Mouse (Mus musculus): ENCODE results near the gene Gm49342. TPM values are rescaled to one million over a fixed set of nuclear protein-coding genes. Genes with fewer than 3 reads are reported as not detected.
"Not testable (repeated sequence)": the region's sequence is repeated elsewhere in the genome, so short reads cannot be mapped to it uniquely, and the experiment has no call there.

Gene Gm49342
- polyA plus RNA-seq, 1 experiment from 2014 or later = not detected

DNA sequence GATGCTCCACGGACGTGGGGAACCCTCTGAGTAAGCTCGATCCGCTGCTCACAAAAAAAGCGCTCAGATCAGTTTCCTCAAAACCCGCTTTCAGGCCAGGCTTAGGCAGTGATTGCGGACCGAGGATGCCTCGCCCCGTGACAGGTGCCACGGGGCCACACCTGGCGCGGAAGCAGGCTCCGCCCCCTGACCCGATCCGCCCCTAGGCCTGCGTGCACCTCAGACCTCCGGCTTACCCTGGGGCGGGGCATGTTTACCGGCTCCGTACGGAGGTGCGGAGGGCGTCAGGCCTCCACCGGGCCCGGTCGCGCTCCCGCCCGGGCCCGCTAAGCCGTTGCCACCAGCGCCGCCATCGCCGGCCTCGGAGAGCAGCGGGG lies 14.0 kb upstream of the Gm49342 start:
- Histone ChIP-seq H3K9me3 (ENCODE audit: control insufficient read depth, low read length) (no peaks in the 10 kb centered on the region), H3K27me3 (replicated peaks; ENCODE audit: control insufficient read depth, insufficient read depth, low read length) (no peaks in the 10 kb centered on the region), H3K4me1 (ENCODE audit: control insufficient read depth, insufficient read depth, low read length) (0 out of 2 replicates have a peak, but pooled peaks cover 10% of the 10 kb centered on the region), H3K27ac (replicated peaks; ENCODE audit: low read depth, low read length) (peak overlapping the region; percentile 84), H3K36me3 (ENCODE audit: control insufficient read depth, insufficient read depth, low read length) (peaks cover 35% of the 10 kb centered on the region), H3K4me3 (ENCODE audit: low read depth, low read length) (peak overlapping the region; percentile 83), H3K4me2 (ENCODE audit: low read depth, low read length) (peak overlapping the region; percentile 82), H3K9ac (ENCODE audit: low read depth, low read length) (peak overlapping the region; percentile 96)
- DNase-seq (ENCODE audit: low spot score) = peak; percentile 30
- ATAC-seq (ENCODE audit: low read depth) = peak; percentile 20
- 1% methylated on average over 28 of the region's 38 CpGs for WGBS

DNA sequence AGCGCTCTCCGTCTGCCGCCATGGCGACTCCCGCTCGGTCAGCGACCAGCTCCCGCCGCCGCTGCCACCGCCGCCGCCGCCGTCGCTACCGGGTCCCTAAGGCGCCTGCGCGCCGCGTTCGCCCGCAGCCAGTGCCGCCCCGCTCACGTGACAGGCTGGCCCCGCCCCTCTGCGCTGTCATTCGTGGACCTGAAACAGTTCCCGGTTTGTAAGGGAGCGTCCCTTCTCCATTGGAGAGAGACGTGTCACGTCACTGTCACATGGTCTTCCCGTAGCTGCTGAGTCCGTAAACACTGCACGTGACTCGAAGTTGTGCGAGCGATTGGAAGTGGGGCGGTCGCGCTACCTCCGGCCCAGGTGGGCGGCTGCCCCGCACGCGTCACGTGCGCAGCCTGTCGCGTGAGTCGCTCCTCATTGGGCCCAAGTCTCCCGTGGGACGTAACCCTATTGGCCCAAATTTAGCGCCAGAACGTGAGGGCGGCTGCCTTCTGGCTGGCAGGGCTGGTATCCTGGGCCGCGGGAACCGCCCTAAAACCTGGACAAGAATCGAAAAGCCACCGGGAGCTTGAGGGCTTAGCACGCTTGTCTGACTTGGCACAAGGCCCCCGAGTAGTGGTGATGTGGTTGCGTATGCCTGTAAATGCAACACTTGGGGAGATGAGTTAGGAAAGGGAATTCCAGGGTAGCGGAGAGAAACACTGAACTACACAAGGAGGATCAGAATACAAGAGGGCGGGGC lies 13.4 kb upstream of the Gm49342 start, which contains the start of the genes Pip4p1 and Pnp:
Gene Pip4p1, minus strand, starts transcription at position 103 of the 739 bp plus-strand sequence.
Gene Pnp, plus strand, starts transcription at position 329 of the 739 bp plus-strand sequence.
- Histone ChIP-seq H3K4me3 (ENCODE audit: low read depth, low read length) (peak within 1 kb of the TSS; percentile 83), H3K4me1 (ENCODE audit: control insufficient read depth, insufficient read depth, low read length) (0 out of 2 replicates have a peak, but pooled peaks cover 8% of the 10 kb centered on the region), H3K9ac (ENCODE audit: low read depth, low read length) (peak within 1 kb of the TSS; percentile 96), H3K36me3 (ENCODE audit: control insufficient read depth, insufficient read depth, low read length) (peaks cover 35% of the 10 kb centered on the region), H3K9me3 (ENCODE audit: control insufficient read depth, low read length) (no peaks in the 10 kb centered on the region), H3K27ac (replicated peaks; ENCODE audit: low read depth, low read length) (peak within 1 kb of the TSS; percentile 92), H3K4me2 (ENCODE audit: low read depth, low read length) (peak within 1 kb of the TSS; percentile 82), H3K27me3 (replicated peaks; ENCODE audit: control insufficient read depth, insufficient read depth, low read length) (no peaks in the 10 kb centered on the region)
- WGBS = under 1% methylated on average over 42 of the region's 68 CpGs
- peak; percentile 100 for ATAC-seq (ENCODE audit: low read depth)
- DNase-seq (ENCODE audit: low spot score) = peak; percentile 100

DNA sequence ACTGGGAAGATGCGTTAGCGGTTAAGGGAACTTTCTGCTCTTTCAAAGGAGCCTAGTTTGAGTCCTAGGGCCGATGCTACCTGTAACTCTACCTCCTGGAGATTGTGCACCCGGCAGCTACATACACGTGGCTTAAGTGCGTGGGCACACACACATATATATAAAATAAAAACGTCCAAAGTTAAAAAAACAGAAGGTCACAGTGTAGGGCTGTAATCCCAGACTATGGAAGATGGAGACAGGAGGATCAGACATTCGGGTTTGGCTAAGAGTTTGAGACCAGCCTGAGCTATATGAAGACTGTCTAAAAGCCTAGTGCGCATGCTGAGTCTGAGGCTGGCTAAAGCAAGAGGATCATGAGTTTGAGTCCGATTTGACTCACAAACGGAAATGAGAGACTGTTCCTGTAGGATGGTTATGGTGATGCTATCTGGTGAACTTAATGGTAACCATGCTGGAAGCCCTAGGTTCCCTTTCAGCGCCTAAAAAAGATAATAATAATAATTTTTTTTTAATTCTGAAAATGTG lies 12.8 kb upstream of the Gm49342 start:
- H3K4me1 ChIP-seq (ENCODE audit: control insufficient read depth, insufficient read depth, low read length) = 0 out of 2 replicates have a peak, but pooled peaks cover 5% of the 10 kb centered on the region
- H3K27me3 ChIP-seq (replicated peaks; ENCODE audit: control insufficient read depth, insufficient read depth, low read length) = no peaks in the 10 kb centered on the region
- WGBS = 10% methylated on average over 12 of the region's 12 CpGs
- H3K9ac ChIP-seq (ENCODE audit: low read depth, low read length) = peak overlapping the region; percentile 69
- DNase-seq (ENCODE audit: low spot score) (no peak), ATAC-seq (ENCODE audit: low read depth) (no peak)
- peak overlapping the region; percentile 83 for H3K4me3 ChIP-seq (ENCODE audit: low read depth, low read length)
- H3K36me3 ChIP-seq (ENCODE audit: control insufficient read depth, insufficient read depth, low read length) = peaks cover 29% of the 10 kb centered on the region
- peak overlapping the region; percentile 92 for H3K27ac ChIP-seq (replicated peaks; ENCODE audit: low read depth, low read length)
- no peaks in the 10 kb centered on the region for H3K9me3 ChIP-seq (ENCODE audit: control insufficient read depth, low read length)
- H3K4me2 ChIP-seq (ENCODE audit: low read depth, low read length) = peak overlapping the region; percentile 71

DNA sequence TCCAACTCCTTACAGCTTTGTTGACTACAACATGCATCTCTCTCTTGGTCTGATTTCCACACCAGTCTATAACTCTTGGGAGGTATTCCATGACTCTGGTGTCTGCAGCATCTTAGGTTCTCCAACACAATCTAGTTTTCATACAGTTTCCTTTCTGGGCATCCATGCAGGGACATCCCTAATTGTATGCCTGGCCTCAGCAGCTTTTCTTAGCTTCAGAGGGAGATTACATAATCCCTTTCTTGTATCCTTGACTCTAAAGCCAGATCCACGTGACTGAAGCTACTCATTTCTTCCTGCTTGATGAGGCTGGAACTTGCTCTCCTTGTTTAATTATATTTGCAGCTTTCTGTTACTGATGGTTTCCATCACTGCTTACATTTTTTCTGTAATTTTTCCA lies 7.7 kb upstream of the Gm49342 start:
- 57% methylated on average over 1 of the region's 1 CpGs for WGBS
- no peak for DNase-seq (ENCODE audit: low spot score)

DNA sequence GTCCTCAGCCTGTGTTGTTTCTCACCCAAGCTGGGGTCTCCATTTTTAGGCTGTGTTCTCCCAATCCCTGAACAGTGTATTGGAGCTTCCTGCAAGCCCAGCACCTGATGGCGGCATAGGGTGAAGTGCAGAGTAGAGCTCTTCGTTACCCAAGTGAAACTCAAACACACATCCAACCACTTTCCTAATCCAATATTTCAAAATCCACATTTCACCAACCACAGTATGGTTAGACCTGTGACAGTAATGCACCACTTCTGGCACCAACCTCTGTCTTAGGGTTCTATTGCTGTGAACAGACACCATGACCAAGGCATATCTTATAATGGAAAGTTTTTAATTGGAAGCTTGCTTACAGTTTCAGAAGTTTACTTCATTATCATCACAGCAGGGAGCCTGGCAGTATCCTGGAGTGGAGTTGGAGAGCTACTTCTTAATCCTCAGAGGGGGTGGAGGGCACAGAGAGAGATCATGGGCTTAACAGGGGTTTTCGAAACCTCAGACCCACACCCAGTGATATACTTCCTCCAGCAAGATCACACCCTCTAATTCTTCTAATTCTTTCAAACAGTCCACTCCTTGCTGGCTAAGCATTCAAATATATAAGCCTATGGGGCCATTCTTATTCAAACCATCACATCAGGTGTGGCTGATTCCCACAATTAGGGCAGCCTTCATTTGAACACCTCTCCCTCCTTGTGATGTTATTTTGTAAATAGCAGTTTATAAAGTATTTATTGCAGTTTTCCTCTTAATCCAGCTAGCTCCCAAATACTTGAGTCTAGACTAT lies 6.0 kb upstream of the Gm49342 start:
- H3K9me3 ChIP-seq (ENCODE audit: control insufficient read depth, low read length) = no peaks in the 10 kb centered on the region
- H3K27ac ChIP-seq (replicated peaks; ENCODE audit: low read depth, low read length) = no peak overlapping the region
- 85% methylated on average over 3 of the region's 3 CpGs for WGBS
- no peak for DNase-seq (ENCODE audit: low spot score)
- ATAC-seq (ENCODE audit: low read depth) = no peak
- H3K36me3 ChIP-seq (ENCODE audit: control insufficient read depth, insufficient read depth, low read length) = no peaks in the 10 kb centered on the region
- no peak overlapping the region for H3K4me3 ChIP-seq (ENCODE audit: low read depth, low read length)
- H3K4me2 ChIP-seq (ENCODE audit: low read depth, low read length) = no peak overlapping the region
- H3K4me1 ChIP-seq (ENCODE audit: control insufficient read depth, insufficient read depth, low read length) = no peaks in the 10 kb centered on the region
- H3K27me3 ChIP-seq (replicated peaks; ENCODE audit: control insufficient read depth, insufficient read depth, low read length) = no peaks in the 10 kb centered on the region
- H3K9ac ChIP-seq (ENCODE audit: low read depth, low read length) = no peak overlapping the region

More for the DNA sequence above, 7.7 kb upstream of the Gm49342 start:
- no peaks in the 10 kb centered on the region for H3K4me1 ChIP-seq (ENCODE audit: control insufficient read depth, insufficient read depth, low read length)
- no peak overlapping the region for H3K27ac ChIP-seq (replicated peaks; ENCODE audit: low read depth, low read length)
- no peaks in the 10 kb centered on the region for H3K27me3 ChIP-seq (replicated peaks; ENCODE audit: control insufficient read depth, insufficient read depth, low read length)
- no peaks in the 10 kb centered on the region for H3K36me3 ChIP-seq (ENCODE audit: control insufficient read depth, insufficient read depth, low read length)
- H3K9me3 ChIP-seq (ENCODE audit: control insufficient read depth, low read length) = no peaks in the 10 kb centered on the region
- H3K4me3 ChIP-seq (ENCODE audit: low read depth, low read length) = no peak overlapping the region
- no peak overlapping the region for H3K4me2 ChIP-seq (ENCODE audit: low read depth, low read length)
- ATAC-seq (ENCODE audit: low read depth) = no peak
- H3K9ac ChIP-seq (ENCODE audit: low read depth, low read length) = no peak overlapping the region

DNA sequence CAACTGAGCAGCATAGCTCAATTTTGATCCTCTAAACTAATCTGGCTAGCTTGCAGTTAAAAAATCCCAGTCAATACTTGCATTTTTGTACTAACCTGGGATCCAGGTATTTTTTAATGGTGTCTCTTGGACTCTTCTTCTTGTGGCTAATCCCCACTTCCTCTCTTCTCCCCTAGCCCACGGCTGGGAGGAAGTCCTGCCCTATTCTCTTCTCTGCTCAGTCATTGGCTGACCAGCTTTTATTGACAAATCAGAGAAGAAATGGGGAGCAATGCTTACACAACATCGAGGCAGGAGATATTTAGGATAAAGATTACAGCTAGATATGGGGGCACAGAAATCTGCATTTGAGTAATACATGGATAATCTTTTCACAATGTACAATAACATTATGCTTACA lies 5.4 kb upstream of the Gm49342 start:
- H3K27ac ChIP-seq (replicated peaks; ENCODE audit: low read depth, low read length) = no peak overlapping the region
- no peaks in the 10 kb centered on the region for H3K9me3 ChIP-seq (ENCODE audit: control insufficient read depth, low read length)
- H3K4me3 ChIP-seq (ENCODE audit: low read depth, low read length) = no peak overlapping the region
- no peaks in the 10 kb centered on the region for H3K4me1 ChIP-seq (ENCODE audit: control insufficient read depth, insufficient read depth, low read length)
- DNase-seq (ENCODE audit: low spot score) (no peak), ATAC-seq (ENCODE audit: low read depth) (no peak)
- 48% methylated on average over 2 of the region's 2 CpGs for WGBS
- H3K36me3 ChIP-seq (ENCODE audit: control insufficient read depth, insufficient read depth, low read length) = no peaks in the 10 kb centered on the region
- H3K27me3 ChIP-seq (replicated peaks; ENCODE audit: control insufficient read depth, insufficient read depth, low read length) = no peaks in the 10 kb centered on the region
- no peak overlapping the region for H3K9ac ChIP-seq (ENCODE audit: low read depth, low read length)
- no peak overlapping the region for H3K4me2 ChIP-seq (ENCODE audit: low read depth, low read length)

DNA sequence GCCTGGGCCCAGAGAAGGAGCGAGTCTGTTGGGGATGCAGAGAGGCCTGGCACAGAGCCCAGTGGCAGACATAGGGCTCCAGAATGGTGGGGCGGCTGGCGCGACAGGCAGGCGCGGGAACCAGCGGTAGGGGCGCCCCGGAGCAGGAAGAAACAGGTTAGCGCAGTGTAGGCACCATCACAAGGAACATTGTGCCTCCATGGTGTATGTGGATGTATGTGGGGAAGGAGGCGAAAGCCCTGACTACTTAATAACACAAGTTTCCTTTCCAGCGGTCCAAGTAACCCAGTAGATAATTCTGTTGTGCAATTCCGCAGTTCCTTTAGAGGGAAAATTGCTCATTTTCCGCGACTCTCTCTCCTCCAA lies 334 bp downstream of the Gm49342 start:
- H3K9ac ChIP-seq (ENCODE audit: low read depth, low read length) = peak overlapping the region; percentile 65
- peak overlapping the region; percentile 54 for H3K4me3 ChIP-seq (ENCODE audit: low read depth, low read length)
- peak; percentile 97 for ATAC-seq (ENCODE audit: low read depth)
- H3K9me3 ChIP-seq (ENCODE audit: control insufficient read depth, low read length); H3K4me1 ChIP-seq (ENCODE audit: control insufficient read depth, insufficient read depth, low read length); H3K27me3 ChIP-seq (replicated peaks; ENCODE audit: control insufficient read depth, insufficient read depth, low read length); H3K36me3 ChIP-seq (ENCODE audit: control insufficient read depth, insufficient read depth, low read length): not testable (repeated sequence)
- peak overlapping the region; percentile 88 for H3K27ac ChIP-seq (replicated peaks; ENCODE audit: low read depth, low read length)
- WGBS = under 1% methylated on average over 15 of the region's 15 CpGs
- DNase-seq (ENCODE audit: low spot score) = peak; percentile 52
- peak overlapping the region; percentile 66 for H3K4me2 ChIP-seq (ENCODE audit: low read depth, low read length)

DNA sequence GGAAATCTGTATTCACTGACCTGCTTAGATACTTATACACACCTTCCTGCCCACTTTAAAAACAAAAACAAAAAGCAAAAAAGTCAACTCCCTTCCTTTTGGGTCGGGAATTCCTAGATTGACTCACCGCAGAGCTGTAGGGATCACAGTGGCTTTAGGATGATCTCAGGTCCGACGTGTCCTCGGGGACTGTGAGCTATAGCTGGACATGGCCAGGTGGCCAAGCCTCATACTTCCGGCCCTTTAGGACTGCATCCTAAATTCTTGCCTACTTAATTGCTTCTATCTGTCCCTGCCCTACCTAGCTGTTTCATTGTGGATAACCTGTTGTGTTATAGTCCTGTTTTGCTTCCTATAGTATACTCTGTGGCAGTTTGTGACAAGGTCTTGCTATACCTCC lies 764 bp downstream of the Gm49342 start:
- ATAC-seq (ENCODE audit: low read depth); H3K36me3 ChIP-seq (ENCODE audit: control insufficient read depth, insufficient read depth, low read length); DNase-seq (ENCODE audit: low spot score); H3K9me3 ChIP-seq (ENCODE audit: control insufficient read depth, low read length); H3K4me1 ChIP-seq (ENCODE audit: control insufficient read depth, insufficient read depth, low read length); H3K27me3 ChIP-seq (replicated peaks; ENCODE audit: control insufficient read depth, insufficient read depth, low read length): not testable (repeated sequence)
- H3K4me3 ChIP-seq (ENCODE audit: low read depth, low read length) = peak overlapping the region; percentile 54
- H3K9ac ChIP-seq (ENCODE audit: low read depth, low read length) = peak overlapping the region; percentile 65
- peak overlapping the region; percentile 88 for H3K27ac ChIP-seq (replicated peaks; ENCODE audit: low read depth, low read length)
- WGBS = 10% methylated on average over 6 of the region's 6 CpGs
- H3K4me2 ChIP-seq (ENCODE audit: low read depth, low read length) = peak overlapping the region; percentile 66

All from embryonic facial prominence, embryonic 14.5 days (tissue).